Mouse (Mus musculus): Measurements from ENCODE around the gene Zfp985. TPM values are rescaled to one million over a fixed set of nuclear protein-coding genes. Genes with fewer than 3 reads are reported as not detected.
"Not testable (repeated sequence)": the region's sequence is repeated elsewhere in the genome, so short reads cannot be mapped to it uniquely, and the experiment has no call there.

The Zfp985 gene
- polyA plus RNA-seq, 1 experiment from 2014 or later = 0.26 TPM

- H3K9ac ChIP-seq (replicated peaks; ENCODE audit: low read depth, low read length) = no peak overlapping the region
These were observed 12.0 kb upstream of the Zfp985 start for GRCm38 (mm10) chr4:147541105-147541504.

GRCm38 (mm10) chr4:147554361-147554760, 1.3 kb downstream of the Zfp985 start:
- not testable (repeated sequence) for H3K4me2 ChIP-seq (replicated peaks; ENCODE audit: low read depth, low read length); ATAC-seq (ENCODE audit: insufficient number of reproducible peaks, insufficient read depth, low FRiP score, low read depth); H3K4me1 ChIP-seq (ENCODE audit: control insufficient read depth, insufficient read depth, low read length); H3K9me3 ChIP-seq (ENCODE audit: control insufficient read depth, low read depth, low read length); H3K27me3 ChIP-seq (ENCODE audit: control insufficient read depth, insufficient read depth, low read length); H3K27ac ChIP-seq (ENCODE audit: low read length); H3K9ac ChIP-seq (replicated peaks; ENCODE audit: low read depth, low read length); H3K36me3 ChIP-seq (ENCODE audit: control insufficient read depth, insufficient read depth, low read length); H3K4me3 ChIP-seq (ENCODE audit: low read depth, low read length)
- 76% methylated on average over 2 of the region's 2 CpGs for WGBS

More at GRCm38 (mm10) chr4:147541105-147541504, 12.0 kb upstream of the Zfp985 start:
- no peak overlapping the region for H3K4me2 ChIP-seq (replicated peaks; ENCODE audit: low read depth, low read length)
- H3K4me1 ChIP-seq (ENCODE audit: control insufficient read depth, insufficient read depth, low read length) = no peaks in the 10 kb centered on the region
- no peak for ATAC-seq (ENCODE audit: insufficient number of reproducible peaks, insufficient read depth, low FRiP score, low read depth)
- H3K27me3 ChIP-seq (ENCODE audit: control insufficient read depth, insufficient read depth, low read length) = no peaks in the 10 kb centered on the region
- H3K9me3 ChIP-seq (ENCODE audit: control insufficient read depth, low read depth, low read length) = peaks cover 31% of the 10 kb centered on the region
- no peaks in the 10 kb centered on the region for H3K36me3 ChIP-seq (ENCODE audit: control insufficient read depth, insufficient read depth, low read length)
- no peak overlapping the region for H3K27ac ChIP-seq (ENCODE audit: low read length)
- H3K4me3 ChIP-seq (ENCODE audit: low read depth, low read length) = no peak overlapping the region

- ATAC-seq (ENCODE audit: insufficient number of reproducible peaks, insufficient read depth, low FRiP score, low read depth); H3K4me2 ChIP-seq (replicated peaks; ENCODE audit: low read depth, low read length); H3K27ac ChIP-seq (ENCODE audit: low read length); H3K36me3 ChIP-seq (ENCODE audit: control insufficient read depth, insufficient read depth, low read length); H3K4me1 ChIP-seq (ENCODE audit: control insufficient read depth, insufficient read depth, low read length); H3K9me3 ChIP-seq (ENCODE audit: control insufficient read depth, low read depth, low read length); H3K27me3 ChIP-seq (ENCODE audit: control insufficient read depth, insufficient read depth, low read length); H3K9ac ChIP-seq (replicated peaks; ENCODE audit: low read depth, low read length); H3K4me3 ChIP-seq (ENCODE audit: low read depth, low read length): not testable (repeated sequence)
- 36% methylated on average over 1 of the region's 1 CpGs for WGBS
These were observed 3.8 kb downstream of the Zfp985 start for GRCm38 (mm10) chr4:147556921-147557320.

- not testable (repeated sequence) for H3K9me3 ChIP-seq (ENCODE audit: control insufficient read depth, low read depth, low read length); H3K4me1 ChIP-seq (ENCODE audit: control insufficient read depth, insufficient read depth, low read length); H3K27me3 ChIP-seq (ENCODE audit: control insufficient read depth, insufficient read depth, low read length); H3K9ac ChIP-seq (replicated peaks; ENCODE audit: low read depth, low read length); H3K27ac ChIP-seq (ENCODE audit: low read length); H3K36me3 ChIP-seq (ENCODE audit: control insufficient read depth, insufficient read depth, low read length); H3K4me2 ChIP-seq (replicated peaks; ENCODE audit: low read depth, low read length); H3K4me3 ChIP-seq (ENCODE audit: low read depth, low read length); ATAC-seq (ENCODE audit: insufficient number of reproducible peaks, insufficient read depth, low FRiP score, low read depth)
These were observed 4.9 kb downstream of the Zfp985 start for GRCm38 (mm10) chr4:147558011-147558410.

- not testable (repeated sequence) for H3K9me3 ChIP-seq (ENCODE audit: control insufficient read depth, low read depth, low read length); ATAC-seq (ENCODE audit: insufficient number of reproducible peaks, insufficient read depth, low FRiP score, low read depth); H3K9ac ChIP-seq (replicated peaks; ENCODE audit: low read depth, low read length); H3K4me2 ChIP-seq (replicated peaks; ENCODE audit: low read depth, low read length); H3K27me3 ChIP-seq (ENCODE audit: control insufficient read depth, insufficient read depth, low read length); H3K4me3 ChIP-seq (ENCODE audit: low read depth, low read length); H3K36me3 ChIP-seq (ENCODE audit: control insufficient read depth, insufficient read depth, low read length); H3K4me1 ChIP-seq (ENCODE audit: control insufficient read depth, insufficient read depth, low read length); H3K27ac ChIP-seq (ENCODE audit: low read length)
- 44% methylated on average over 1 of the region's 1 CpGs for WGBS
These were observed 6.0 kb downstream of the Zfp985 start for GRCm38 (mm10) chr4:147559096-147559495.

GRCm38 (mm10) chr4:147565426-147566220, 12.5 kb downstream of the Zfp985 start:
- Histone ChIP-seq H3K36me3 (ENCODE audit: control insufficient read depth, insufficient read depth, low read length) (no peaks in the 10 kb centered on the region), H3K27me3 (ENCODE audit: control insufficient read depth, insufficient read depth, low read length) (no peaks in the 10 kb centered on the region), H3K4me2 (replicated peaks; ENCODE audit: low read depth, low read length) (no peak overlapping the region), H3K9me3 (ENCODE audit: control insufficient read depth, low read depth, low read length) (peaks cover 9% of the 10 kb centered on the region), H3K4me1 (ENCODE audit: control insufficient read depth, insufficient read depth, low read length) (no peaks in the 10 kb centered on the region), H3K27ac (ENCODE audit: low read length) (no peak overlapping the region), H3K4me3 (ENCODE audit: low read depth, low read length) (no peak overlapping the region), H3K9ac (replicated peaks; ENCODE audit: low read depth, low read length) (no peak overlapping the region)
- WGBS = 69% methylated on average over 6 of the region's 6 CpGs
- ATAC-seq (ENCODE audit: insufficient number of reproducible peaks, insufficient read depth, low FRiP score, low read depth) = no peak

- not testable (repeated sequence) for H3K9ac ChIP-seq (replicated peaks; ENCODE audit: low read depth, low read length); H3K36me3 ChIP-seq (ENCODE audit: control insufficient read depth, insufficient read depth, low read length); H3K27me3 ChIP-seq (ENCODE audit: control insufficient read depth, insufficient read depth, low read length); H3K4me2 ChIP-seq (replicated peaks; ENCODE audit: low read depth, low read length); H3K4me1 ChIP-seq (ENCODE audit: control insufficient read depth, insufficient read depth, low read length); H3K27ac ChIP-seq (ENCODE audit: low read length); H3K9me3 ChIP-seq (ENCODE audit: control insufficient read depth, low read depth, low read length); H3K4me3 ChIP-seq (ENCODE audit: low read depth, low read length); ATAC-seq (ENCODE audit: insufficient number of reproducible peaks, insufficient read depth, low FRiP score, low read depth)
- WGBS = 77% methylated on average over 8 of the region's 8 CpGs
These were observed 18.1 kb downstream of the Zfp985 start for GRCm38 (mm10) chr4:147571156-147571555.

- not testable (repeated sequence) for H3K9me3 ChIP-seq (ENCODE audit: control insufficient read depth, low read depth, low read length); H3K9ac ChIP-seq (replicated peaks; ENCODE audit: low read depth, low read length); H3K36me3 ChIP-seq (ENCODE audit: control insufficient read depth, insufficient read depth, low read length); H3K27me3 ChIP-seq (ENCODE audit: control insufficient read depth, insufficient read depth, low read length); H3K4me1 ChIP-seq (ENCODE audit: control insufficient read depth, insufficient read depth, low read length); H3K4me2 ChIP-seq (replicated peaks; ENCODE audit: low read depth, low read length); H3K27ac ChIP-seq (ENCODE audit: low read length); H3K4me3 ChIP-seq (ENCODE audit: low read depth, low read length); ATAC-seq (ENCODE audit: insufficient number of reproducible peaks, insufficient read depth, low FRiP score, low read depth)
- WGBS = 87% methylated on average over 4 of the region's 4 CpGs
These were observed 26.3 kb downstream of the Zfp985 start for GRCm38 (mm10) chr4:147579371-147579770.
